Mouse (Mus musculus) lung, adult 2 months (tissue): ENCODE measurements around the gene Nt5c3.

Experiments
- CTCF ChIP-seq: fragments of 200-500 bp; IDR thresholded peaks from 2 replicates; pipeline ENCODE4 v1.5.1; 2011; ENCODE audit warnings: mild to moderate bottlenecking, low read length, control low read depth; ENCODE audit not compliant: insufficient read depth
- POLR2A ChIP-seq: fragments of 200-500 bp; IDR thresholded peaks from 2 replicates; pipeline ENCODE4 v1.6.1; 2011; ENCODE audit warnings: low read depth, mild to moderate bottlenecking, control low read depth, low read length, borderline replicate concordance; ENCODE audit errors: extremely low read depth

DNA sequence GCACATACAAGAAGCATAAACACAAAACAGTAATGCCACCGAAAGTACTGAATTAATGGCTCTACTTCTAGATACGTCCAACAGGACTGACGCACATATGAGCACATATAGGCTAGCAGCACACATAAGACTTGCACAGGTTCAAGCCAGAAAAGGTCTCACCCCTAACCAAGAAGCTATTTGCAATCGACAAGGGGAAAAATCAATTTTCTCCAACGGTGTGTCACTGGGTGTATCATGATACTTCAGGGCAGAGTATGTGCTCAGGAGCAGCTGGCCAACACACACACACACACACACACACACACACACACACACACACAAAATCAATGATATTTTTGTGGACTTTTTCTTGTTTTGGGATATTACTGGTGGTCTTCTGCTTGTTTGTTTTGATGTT lies 18.2 kb downstream of the Nt5c3 start:
- TF ChIP-seq POLR2A, result no peak
- no peak for TF ChIP-seq CTCF
